In the genomic region with DNA sequence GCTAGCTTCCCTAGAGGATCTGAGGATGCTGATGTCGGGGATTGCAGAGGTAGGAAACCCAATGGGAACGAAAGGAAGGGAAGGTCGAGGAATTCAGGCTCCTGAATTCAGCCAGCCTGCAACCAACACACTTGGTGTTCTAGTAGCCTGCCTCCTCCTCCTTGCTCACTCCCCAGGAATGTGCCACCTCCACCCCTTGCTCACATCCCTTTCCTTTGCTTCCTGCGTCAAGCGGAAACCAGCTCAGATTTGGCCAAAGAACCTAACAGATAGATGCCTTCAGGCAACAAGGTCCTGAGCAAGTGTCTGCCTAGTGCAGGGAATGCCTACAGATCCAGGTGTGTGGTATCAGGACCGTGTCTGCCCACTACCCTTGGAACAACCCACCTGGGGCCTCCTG, we compare ENCODE assay signal across 11 mouse cellular contexts. TPM values are rescaled to one million over a fixed set of nuclear protein-coding genes. Genes with fewer than 3 reads are reported as not detected.
DNase-seq lines count a peak whose midpoint lies in the region; ATAC-seq and TF ChIP-seq lines count a peak whose summit lies in the region.
"Had no signal": no experiment of that assay in that cellular context is flagged by ENCODE, and none has a peak within 500 bp of the region (broad histone marks: within the 10 kb centered on the region; RNA-seq: fewer than 3 reads in every experiment).

No protein-coding gene starts in this region.

- H3K9ac ChIP-seq in neural tube, embryonic 11.5 days (ENCODE audit: low read length): peak overlapping the region; percentile 50; the same call in 1 of the 2 replicates
- H3K9ac ChIP-seq in hindbrain, embryonic 13.5 days: peak overlapping the region; percentile 58
- H3K9ac ChIP-seq in lung, postnatal 0 days (replicated peaks; ENCODE audit: low read depth): no peak overlapping the region

- peaks cover 38% of the 10 kb centered on the region for H3K4me1 ChIP-seq in neural tube, embryonic 11.5 days (ENCODE audit: control insufficient read depth, insufficient read depth, low read length)
- peaks cover 67% of the 10 kb centered on the region for H3K4me1 ChIP-seq in hindbrain, embryonic 13.5 days (replicated peaks)
- H3K4me1 ChIP-seq in lung, postnatal 0 days (ENCODE audit: insufficient read depth, low read depth, low read length): peaks cover 26% of the 10 kb centered on the region; the same call in 1 of the 2 replicates

- no peak overlapping the region for H3K27ac ChIP-seq in neural tube, embryonic 11.5 days (ENCODE audit: low read depth, low read length)
- peak overlapping the region; percentile 88 for H3K27ac ChIP-seq in hindbrain, embryonic 13.5 days
- peak overlapping the region; percentile 72; the same call in 1 of the 2 replicates for H3K27ac ChIP-seq in lung, postnatal 0 days (ENCODE audit: low read length)

- peak; percentile 79 for TF ChIP-seq EP300 in lung, postnatal 0 days (IDR thresholded peaks at IDR 0.05)

- DNase-seq in neural tube, embryonic 11.5 days (ENCODE audit: low spot score): no peak
- DNase-seq in neural tube, embryonic 10.5 days (ENCODE audit: extremely low spot score, low spot score): no peak
- peak; percentile 56 for DNase-seq in lung, postnatal 0 days (ENCODE audit: low spot score)
- no peak for DNase-seq in embryo, embryonic 11 days
- DNase-seq in urinary bladder, postnatal 14 days (ENCODE audit: low spot score): no peak
- DNase-seq in adrenal gland, adult 18-20 months (ENCODE audit: low spot score in 2 of 2): no peak
- DNase-seq: cerebellum, adult 2 months; left cerebral cortex, postnatal 4 days; right cerebral cortex, adult 18-20 months had no signal

- H3K4me3 ChIP-seq in neural tube, embryonic 11.5 days (ENCODE audit: low read depth, low read length): no peak overlapping the region
- no peak overlapping the region for H3K4me3 ChIP-seq in hindbrain, embryonic 13.5 days
- H3K4me3 ChIP-seq in lung, postnatal 0 days (ENCODE audit: low read depth, low read length): no peak overlapping the region

- 58% methylated on average over 6 of the region's 6 CpGs for WGBS in neural tube, embryonic 11.5 days
- 69% methylated on average over 6 of the region's 6 CpGs for WGBS in hindbrain, embryonic 13.5 days
- 44% methylated on average over 6 of the region's 6 CpGs for whole genome bisulfite sequencing in lung, postnatal 0 days

- no peak for TF ChIP-seq CTCF in lung, postnatal 0 days (IDR thresholded peaks at IDR 0.05)

- peaks cover 2% of the 10 kb centered on the region; the same call in 1 of the 2 replicates for H3K27me3 ChIP-seq in neural tube, embryonic 11.5 days (ENCODE audit: control insufficient read depth, insufficient read depth, low read length)
- H3K27me3 ChIP-seq in hindbrain, embryonic 13.5 days: 0 out of 2 replicates have a peak, but pooled peaks cover 5% of the 10 kb centered on the region
- H3K27me3 ChIP-seq in lung, postnatal 0 days (replicated peaks; ENCODE audit: insufficient read depth, low read length): 0 out of 2 replicates have a peak, but pooled peaks cover 11% of the 10 kb centered on the region

- peak overlapping the region; percentile 31 for H3K4me2 ChIP-seq in neural tube, embryonic 11.5 days (ENCODE audit: low read depth)
- peak overlapping the region; percentile 31 for H3K4me2 ChIP-seq in hindbrain, embryonic 13.5 days
- no peak overlapping the region for H3K4me2 ChIP-seq in lung, postnatal 0 days (replicated peaks; ENCODE audit: low read depth, low read length)

- no peaks in the 10 kb centered on the region for H3K36me3 ChIP-seq in neural tube, embryonic 11.5 days (ENCODE audit: control insufficient read depth, insufficient read depth, low read length)
- no peaks in the 10 kb centered on the region for H3K36me3 ChIP-seq in hindbrain, embryonic 13.5 days
- no peaks in the 10 kb centered on the region for H3K36me3 ChIP-seq in lung, postnatal 0 days (ENCODE audit: insufficient read depth, low read length)

- no peak for ATAC-seq in neural tube, embryonic 11.5 days (ENCODE audit: insufficient read depth, low FRiP score, low TSS enrichment)
- no peak for ATAC-seq in hindbrain, embryonic 13.5 days (ENCODE audit: low FRiP score)
- no peak for ATAC-seq in lung, postnatal 0 days

- H3K9me3 ChIP-seq in neural tube, embryonic 11.5 days (ENCODE audit: control insufficient read depth, low read length): no peaks in the 10 kb centered on the region
- H3K9me3 ChIP-seq in hindbrain, embryonic 13.5 days: no peaks in the 10 kb centered on the region
- H3K9me3 ChIP-seq in lung, postnatal 0 days (ENCODE audit: low read length): no peaks in the 10 kb centered on the region

RNA-seq across cellular contexts. Expression of a gene that starts 4.0 kb away (rescaled TPM):
- 53.7 and 57.8 TPM in 2 replicates for polyA plus RNA-seq in neural tube, embryonic 11.5 days (2014; fragmentation: Nextera tagmentation; extraction: Ambion mirVana)
- polyA plus RNA-seq in hindbrain, embryonic 13.5 days (2015; fragmentation: Nextera tagmentation; extraction: Ambion mirVana): 21.4 and 24.6 TPM in 2 replicates
- polyA plus RNA-seq in lung, postnatal 0 days (2015; fragmentation: Nextera tagmentation; extraction: Ambion mirVana): 14.1 and 16.0 TPM in 2 replicates
- 1 to 10 TPM; 2.3 to 3.5 TPM for total RNA-seq in adrenal gland, adult 18-20 months (2021)

RNA-seq across cellular contexts. Expression of a gene that starts 20.1 kb away (rescaled TPM):
- 1.6 and 1.9 TPM in 2 replicates for polyA plus RNA-seq in neural tube, embryonic 11.5 days (2014; fragmentation: Nextera tagmentation; extraction: Ambion mirVana)
- 1.6 and 1.9 TPM in 2 replicates for polyA plus RNA-seq in hindbrain, embryonic 13.5 days (2015; fragmentation: Nextera tagmentation; extraction: Ambion mirVana)
- polyA plus RNA-seq in lung, postnatal 0 days (2015; fragmentation: Nextera tagmentation; extraction: Ambion mirVana): 13.8 and 14.8 TPM in 2 replicates
- 10 to 100 TPM; 11.6 to 19.5 TPM for total RNA-seq in adrenal gland, adult 18-20 months (2021)

RNA-seq across cellular contexts. Expression of a gene that starts 34.7 kb away (rescaled TPM):
- polyA plus RNA-seq in neural tube, embryonic 11.5 days (2014; fragmentation: Nextera tagmentation; extraction: Ambion mirVana): 94.8 and 99.8 TPM in 2 replicates
- polyA plus RNA-seq in hindbrain, embryonic 13.5 days (2015; fragmentation: Nextera tagmentation; extraction: Ambion mirVana): 98.3 and 104 TPM in 2 replicates
- polyA plus RNA-seq in lung, postnatal 0 days (2015; fragmentation: Nextera tagmentation; extraction: Ambion mirVana): 74.0 and 80.1 TPM in 2 replicates
- 10 to 100 TPM; 48.8 to 49.5 TPM for total RNA-seq in adrenal gland, adult 18-20 months (2021)

RNA-seq across cellular contexts. Expression of a gene that starts 37.9 kb away (rescaled TPM):
- not detected in 2 replicates for polyA plus RNA-seq in neural tube, embryonic 11.5 days (2014; fragmentation: Nextera tagmentation; extraction: Ambion mirVana)
- polyA plus RNA-seq in hindbrain, embryonic 13.5 days (2015; fragmentation: Nextera tagmentation; extraction: Ambion mirVana): not detected in 2 replicates
- 0.12 TPM in 1 of 2 replicates, not detected in the other for polyA plus RNA-seq in lung, postnatal 0 days (2015; fragmentation: Nextera tagmentation; extraction: Ambion mirVana)
- total RNA-seq in adrenal gland, adult 18-20 months (2021): not detected
- total RNA-seq: gastrocnemius, postnatal 4 days; left cerebral cortex, postnatal 4 days had no signal
- polyA plus RNA-seq: cerebellum, adult 2 months had no signal

RNA-seq across cellular contexts. Expression of a gene that starts 42.0 kb away (rescaled TPM):
- not detected in 2 replicates for polyA plus RNA-seq in neural tube, embryonic 11.5 days (2014; fragmentation: Nextera tagmentation; extraction: Ambion mirVana)
- polyA plus RNA-seq in hindbrain, embryonic 13.5 days (2015; fragmentation: Nextera tagmentation; extraction: Ambion mirVana): 0.40 and 1.3 TPM in 2 replicates
- polyA plus RNA-seq in lung, postnatal 0 days (2015; fragmentation: Nextera tagmentation; extraction: Ambion mirVana): 0.32 and 0.98 TPM in 2 replicates
- not detected for total RNA-seq in adrenal gland, adult 18-20 months (2021)
- total RNA-seq: left cerebral cortex, postnatal 4 days had no signal
